Mouse (Mus musculus) ES-E14 (cell line): ENCODE data around the gene Tmpo. TPM values are rescaled to one million over a fixed set of nuclear protein-coding genes. Genes with fewer than 3 reads are reported as not detected.

Experiments
- DNase-seq: peaks from one replicate; pipeline ENCODE4 v3.0.0-alpha.2; 2013; ENCODE audit warnings: low read depth, low spot score
- H3K27ac ChIP-seq: 2 replicates; pipeline ENCODE4 v1.5.1; 2012; ENCODE audit warnings: low read depth, mild to moderate bottlenecking, low read length, moderate library complexity, mixed read lengths; ENCODE audit not compliant: poor library complexity, insufficient read depth, severe bottlenecking
- H3K36me3 ChIP-seq: 2 replicates; pipeline ENCODE4 v1.6.1; 2012; ENCODE audit warnings: mild to moderate bottlenecking, low read length, moderate library complexity, mixed read lengths; ENCODE audit not compliant: control insufficient read depth, poor library complexity, insufficient read depth, severe bottlenecking
- H3K4me1 ChIP-seq, 2 experiments: fragments of 150-350 bp in 1 of 2; sonication (generic) in 1 of 2; 2 replicates each; pipeline ENCODE4 v1.6.1; 2012; ENCODE audit warnings: low read length in 2 of 2, mild to moderate bottlenecking in 1 of 2, mixed read lengths in 1 of 2; ENCODE audit not compliant: control insufficient read depth in 2 of 2, insufficient read depth in 2 of 2, poor library complexity in 1 of 2
- H3K4me3 ChIP-seq, 2 experiments: fragments of 150-350 bp in 1 of 2; sonication (generic) in 1 of 2; 2 replicates each; pipeline ENCODE4 v1.5.1; 2012; ENCODE audit warnings: low read length in 2 of 2, low read depth in 1 of 2, mild to moderate bottlenecking in 1 of 2, mixed read lengths in 1 of 2; ENCODE audit not compliant: insufficient read depth in 1 of 2, poor library complexity in 1 of 2, severe bottlenecking in 1 of 2
- H3K9ac ChIP-seq: 2 replicates; pipeline ENCODE4 v1.6.1; 2012; ENCODE audit warnings: low read depth, mild to moderate bottlenecking, low read length, mixed read lengths; ENCODE audit not compliant: poor library complexity, insufficient read depth, severe bottlenecking
- H3K9me3 ChIP-seq: fragments of 150-350 bp; sonication (generic); 2 replicates; pipeline ENCODE4 v1.6.1; 2012; ENCODE audit warnings: low read depth, mild to moderate bottlenecking, low read length; ENCODE audit not compliant: control insufficient read depth, insufficient read depth
- CHD2 ChIP-seq: IDR thresholded peaks from 2 replicates; pipeline ENCODE4 v1.6.1; 2014; ENCODE audit warnings: mild to moderate bottlenecking, low read depth, low read length, inconsistent platforms
- HCFC1 ChIP-seq: IDR thresholded peaks from 2 replicates; pipeline ENCODE4 v1.6.1; 2012; ENCODE audit warnings: low read length, inconsistent platforms, borderline replicate concordance; ENCODE audit not compliant: insufficient read depth
- MAFK ChIP-seq: IDR thresholded peaks from 2 replicates; pipeline ENCODE4 v1.6.1; 2014; ENCODE audit warnings: mild to moderate bottlenecking, low read depth, low read length, inconsistent platforms; ENCODE audit not compliant: insufficient read depth
- ZC3H11A ChIP-seq: IDR thresholded peaks from 2 replicates; pipeline ENCODE4 v1.6.1; 2012; ENCODE audit warnings: low read depth, mild to moderate bottlenecking, inconsistent platforms, low read length, borderline replicate concordance
- ZNF384 ChIP-seq: IDR thresholded peaks from 2 replicates; pipeline ENCODE4 v1.6.1; 2012; ENCODE audit warnings: low read depth, low read length, inconsistent platforms
- in situ Hi-C, 2 experiments: fragments of 600-800 bp; cut with MboI; formaldehyde crosslinking; loops; one replicate each; pipeline ENCODE4 v1.15.1; 2025; ENCODE audit warnings: low sequenced_read_pairs in 2 of 2, inconsistent platforms in 1 of 2; ENCODE audit not compliant: unreplicated experiment in 2 of 2
- total RNA-seq: library from RNA; depleted of rRNA; stranded (reverse); fragments of 300-350 nt; gene quantifications from 2 replicates; pipeline ENCODE4 v1.2.3, GENCODE M21; 2012

The Tmpo gene
- total RNA-seq, 1 experiment, result 189 TPM

DNA sequence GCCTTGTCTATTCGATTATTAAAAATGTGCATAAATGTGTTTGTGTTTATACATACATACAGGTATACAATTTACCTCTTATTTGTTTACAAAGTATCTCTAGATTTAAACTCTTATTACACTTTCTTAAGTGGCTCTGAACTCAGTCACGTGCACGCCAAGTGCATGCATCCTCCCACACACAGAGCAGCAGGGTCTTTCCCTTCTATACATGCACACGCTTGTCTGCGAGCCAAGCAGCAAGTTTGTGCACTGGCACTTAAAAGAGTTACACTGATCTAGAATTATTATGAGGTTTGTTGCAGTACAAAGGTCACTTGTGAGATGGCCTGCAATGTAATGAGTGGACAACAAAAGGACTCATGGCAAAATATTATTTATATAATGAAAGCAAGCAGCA lies 20.1 kb downstream of the Tmpo start:
- in situ Hi-C loops, result no loop called here
- Histone ChIP-seq H3K4me3 (no peak overlapping the region), H3K9me3 (no peaks in the 10 kb centered on the region), H3K36me3 (peaks cover 41% of the 10 kb centered on the region), H3K27ac (no peak overlapping the region), H3K9ac (no peak overlapping the region), H3K4me1 (peaks cover 0 to 2% of the 10 kb centered on the region in 2 experiments; a peak in 1 of 4 replicates)
- no peak for DNase-seq
- TF ChIP-seq ZNF384 (no peak), ZC3H11A (no peak), CHD2 (no peak), HCFC1 (no peak), MAFK (no peak)

DNA sequence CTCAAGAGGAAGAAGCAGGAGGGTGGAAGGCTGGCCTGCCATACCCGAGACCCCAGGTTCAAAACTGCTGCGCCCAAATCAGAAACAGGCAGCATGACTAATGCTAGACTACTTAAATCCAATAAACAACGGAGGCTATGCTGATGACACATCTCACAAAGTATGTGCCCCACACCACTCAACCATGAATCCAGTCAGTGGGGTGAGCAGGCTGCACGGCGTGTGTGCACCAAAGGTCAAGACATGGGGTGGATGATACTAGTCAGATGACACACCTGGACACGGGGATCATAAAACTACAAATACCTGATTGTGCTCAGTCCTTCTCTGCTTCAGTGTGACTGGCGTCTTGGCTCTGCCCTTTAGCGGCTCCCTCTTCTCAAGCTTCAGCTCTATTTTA lies 22.7 kb downstream of the Tmpo start:
- TF ChIP-seq HCFC1, result no peak
- TF ChIP-seq MAFK, result no peak
- TF ChIP-seq ZC3H11A, result no peak
- no peak for TF ChIP-seq ZNF384
- Histone ChIP-seq H3K4me1 (peaks cover 0 to 2% of the 10 kb centered on the region in 2 experiments; a peak in 1 of 4 replicates), H3K9me3 (no peaks in the 10 kb centered on the region), H3K9ac (no peak overlapping the region), H3K4me3 (no peak overlapping the region), H3K36me3 (peaks cover 42% of the 10 kb centered on the region), H3K27ac (no peak overlapping the region)
- in situ Hi-C loops, result no loop called here
- DNase-seq, result no peak

DNA sequence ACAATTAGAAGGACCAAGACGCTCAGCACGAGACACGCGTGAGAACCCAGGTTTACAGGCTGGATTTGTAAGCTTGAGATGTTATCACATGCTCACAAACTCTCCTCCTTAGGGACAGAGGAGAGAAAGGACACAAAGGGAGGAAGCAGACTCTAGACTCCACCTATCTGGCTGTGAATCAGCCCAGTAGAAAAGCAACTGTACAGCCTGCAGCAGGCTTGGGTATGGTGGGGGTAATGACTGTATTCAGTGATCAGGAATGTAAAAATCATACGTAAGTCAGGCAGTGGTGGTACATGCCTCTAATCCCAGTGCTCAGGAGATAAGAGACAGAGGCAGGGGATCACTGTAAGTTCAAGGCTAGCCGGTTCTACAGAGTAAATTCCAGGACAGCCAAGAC lies 24.8 kb downstream of the Tmpo start:
- no peak overlapping the region for H3K27ac ChIP-seq
- TF ChIP-seq HCFC1, result no peak
- TF ChIP-seq MAFK, result no peak
- TF ChIP-seq CHD2, result no peak
- no peak for TF ChIP-seq ZC3H11A
- TF ChIP-seq ZNF384, result no peak

DNA sequence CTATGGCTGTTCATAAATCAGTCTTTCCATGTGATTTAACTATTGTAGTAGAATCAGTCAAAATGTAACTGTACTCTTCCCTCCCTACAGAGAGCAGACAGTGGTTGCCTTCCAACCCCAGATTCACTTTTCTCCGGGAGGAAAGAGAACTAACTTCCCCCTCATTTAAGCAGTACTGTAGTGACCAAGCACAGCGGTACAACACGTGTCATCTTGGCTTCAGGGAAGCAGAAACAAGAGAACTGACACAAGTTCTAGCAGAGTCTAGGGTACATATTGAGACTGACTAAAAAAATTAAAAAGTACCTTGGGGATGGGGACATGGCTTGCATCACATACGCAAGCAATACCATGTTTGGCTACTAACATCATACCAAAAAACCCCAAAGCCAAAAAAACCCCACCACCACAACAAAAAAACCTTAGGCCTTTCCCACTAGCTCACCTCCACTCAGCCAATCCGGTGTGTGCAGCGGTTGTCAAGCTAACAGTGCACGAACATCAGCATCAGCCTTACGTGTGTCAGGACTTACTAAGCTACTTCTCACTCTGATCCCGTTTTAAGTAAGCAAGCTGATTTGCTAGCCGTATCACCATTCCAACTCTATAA lies 27.1 kb downstream of the Tmpo start:
- peaks cover 0 to 2% of the 10 kb centered on the region in 2 experiments; a peak in 1 of 4 replicates for H3K4me1 ChIP-seq
- no peak for TF ChIP-seq HCFC1
- no peak for TF ChIP-seq MAFK
- TF ChIP-seq ZC3H11A, result no peak
- no peak for TF ChIP-seq ZNF384
- no peak for TF ChIP-seq CHD2
- H3K4me3 ChIP-seq, result no peak overlapping the region
- no peak for DNase-seq
- in situ Hi-C loops, result no loop called here
- no peak overlapping the region for H3K27ac ChIP-seq
- no peaks in the 10 kb centered on the region for H3K9me3 ChIP-seq
- H3K9ac ChIP-seq, result no peak overlapping the region
- peaks cover 45% of the 10 kb centered on the region for H3K36me3 ChIP-seq

More for the DNA sequence above, 24.8 kb downstream of the Tmpo start:
- Histone ChIP-seq H3K4me1 (peaks cover 0 to 2% of the 10 kb centered on the region in 2 experiments; a peak in 1 of 4 replicates), H3K9ac (no peak overlapping the region), H3K4me3 (no peak overlapping the region), H3K36me3 (peaks cover 31% of the 10 kb centered on the region), H3K9me3 (no peaks in the 10 kb centered on the region)
- in situ Hi-C loops, result no loop called here
- no peak for DNase-seq

DNA sequence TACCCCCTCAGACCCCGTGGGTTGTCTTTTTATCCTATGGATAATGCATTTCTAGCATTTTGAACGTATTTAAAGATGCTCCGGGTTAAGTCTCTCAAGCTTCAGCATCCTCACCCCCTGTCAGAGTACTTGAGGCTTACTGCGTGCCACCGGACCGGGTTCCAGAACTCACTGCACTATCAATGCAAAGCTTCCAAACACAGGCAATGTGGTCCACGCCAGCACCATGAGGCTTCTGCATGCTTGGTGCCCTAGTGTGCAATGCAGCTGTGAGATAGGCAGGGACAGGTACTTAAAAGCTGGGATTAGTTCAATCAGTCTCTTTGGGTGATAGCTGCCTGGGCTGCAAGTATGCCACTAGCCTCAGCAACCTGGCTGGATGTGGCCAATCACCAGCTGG lies 35.7 kb downstream of the Tmpo start:
- Histone ChIP-seq H3K27ac (no peak overlapping the region), H3K9ac (no peak overlapping the region), H3K9me3 (no peaks in the 10 kb centered on the region), H3K4me1 (peaks cover 0 to 6% of the 10 kb centered on the region in 2 experiments; a peak in 1 of 4 replicates), H3K36me3 (peaks cover 26% of the 10 kb centered on the region), H3K4me3 (no peak overlapping the region)
- DNase-seq, result no peak
- in situ Hi-C loops, result no loop called here
- TF ChIP-seq ZC3H11A (no peak), HCFC1 (no peak), ZNF384 (no peak), MAFK (no peak)
